Mouse (Mus musculus) heart, adult 18-20 months (tissue): Measurements from ENCODE around the gene Ky. TPM values are rescaled to one million over a fixed set of nuclear protein-coding genes. Genes with fewer than 3 reads are reported as not detected.

Experiments
- DNase-seq, 2 experiments: peaks; one replicate each; pipeline ENCODE4 v3.0.0; 2021 to 2022; ENCODE audit warnings: mixed read lengths in 1 of 2
- total RNA-seq, 2 experiments: library from RNA; stranded (reverse); gene quantifications; 2 replicates each; pipeline ENCODE4 v1.2.3; 2021

Gene Ky
- total RNA-seq, 2 experiments from 2014 or later, result 7.3 to 12.2 TPM

DNA sequence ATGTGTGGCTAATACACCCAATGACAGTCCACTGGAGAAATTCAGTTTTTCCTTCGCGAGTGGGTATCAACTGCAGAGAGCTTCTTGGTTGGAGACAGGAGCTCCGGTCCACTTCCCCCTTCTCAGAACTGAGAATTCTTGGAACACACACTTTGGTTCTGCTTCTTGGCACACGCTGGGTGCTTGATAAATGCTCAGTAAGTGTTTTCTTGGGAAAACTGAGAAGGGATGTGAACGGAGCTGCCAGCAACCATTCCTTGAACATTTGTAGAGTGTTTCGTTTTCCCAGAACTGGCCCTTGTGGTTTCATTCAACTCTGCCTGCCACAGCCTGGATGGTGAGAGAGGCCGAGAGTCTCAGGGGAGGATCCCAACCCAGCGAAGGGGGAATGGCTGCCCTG, 43.7 kb downstream of the Ky start:
- peak in 1 of 2 experiments; percentile 23 for DNase-seq

DNA sequence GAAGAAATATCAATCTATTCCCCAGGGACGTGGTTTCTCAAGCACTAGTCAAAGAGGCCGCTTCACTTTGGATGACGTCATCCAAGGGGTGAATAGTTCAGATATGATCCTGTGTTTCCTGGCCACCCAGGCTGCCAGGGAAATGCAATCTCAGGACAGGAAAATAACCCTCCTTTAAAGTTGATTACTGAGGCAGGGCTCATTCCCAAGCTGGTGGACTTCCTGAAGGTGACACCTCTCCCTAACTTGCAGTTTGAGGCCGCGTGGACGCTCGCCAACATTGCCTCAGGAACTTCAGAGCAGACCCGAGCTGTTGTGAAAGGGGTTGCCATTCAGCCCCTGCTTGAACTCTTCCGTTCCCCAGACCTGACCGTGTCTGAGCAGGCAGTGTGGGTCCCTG, 46.2 kb downstream of the Ky start:
- DNase-seq, result no peak

- DNase-seq, result no peak
These were observed 48.2 kb downstream of the Ky start for GRCm38 (mm10) chr9:102553781-102554180.

GRCm38 (mm10) chr9:102558463-102558862, 52.9 kb downstream of the Ky start:
- no peak for DNase-seq

DNA sequence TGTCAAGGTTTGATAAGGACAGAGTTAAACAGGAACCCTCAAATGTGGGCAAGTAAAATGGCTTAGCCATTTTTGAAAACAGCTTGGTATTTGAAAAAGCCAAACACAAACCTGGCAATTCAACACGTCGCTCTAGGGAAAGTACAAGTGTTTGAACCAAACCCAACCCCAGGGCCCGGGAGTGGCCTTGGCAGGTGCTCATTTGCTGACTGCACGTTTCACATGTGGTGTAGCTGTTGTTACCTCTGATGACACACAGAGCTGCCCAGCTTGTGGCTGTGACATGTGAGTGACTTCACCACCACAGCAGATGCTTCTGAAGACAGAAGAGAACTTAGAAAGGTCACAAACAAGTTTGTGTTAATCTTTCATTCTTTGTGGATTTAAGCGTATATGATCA, 67.3 kb downstream of the Ky start:
- DNase-seq, result no peak

GRCm38 (mm10) chr9:102577480-102577879, 71.9 kb downstream of the Ky start:
- peak; percentile 8 to 33 for DNase-seq

DNA sequence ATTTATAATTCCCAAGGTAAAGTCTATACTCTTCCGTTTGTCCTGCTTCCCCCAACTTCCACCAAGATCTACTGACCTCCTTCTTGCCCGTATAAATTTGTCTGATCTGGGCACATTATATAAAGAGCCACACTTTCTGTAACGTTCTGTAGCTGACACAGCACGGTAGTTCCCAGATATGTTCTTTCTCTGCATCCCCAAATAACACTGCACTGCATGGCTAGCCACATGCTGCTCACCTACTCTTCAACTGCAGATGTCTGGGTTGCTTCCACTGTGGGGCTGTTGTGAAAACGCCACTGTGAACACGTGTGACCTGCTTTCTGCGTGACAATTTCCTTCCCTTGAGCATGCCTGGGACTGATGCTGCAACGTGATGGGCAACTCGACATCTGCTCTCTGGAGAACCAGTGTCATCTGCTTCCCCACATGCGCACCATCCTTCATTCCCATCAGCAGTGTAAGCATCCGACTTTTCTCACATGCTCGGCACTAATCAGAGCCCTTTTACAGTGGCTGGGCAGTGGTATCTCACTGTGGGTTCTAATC, 76.4 kb downstream of the Ky start:
- DNase-seq, result no peak

DNA sequence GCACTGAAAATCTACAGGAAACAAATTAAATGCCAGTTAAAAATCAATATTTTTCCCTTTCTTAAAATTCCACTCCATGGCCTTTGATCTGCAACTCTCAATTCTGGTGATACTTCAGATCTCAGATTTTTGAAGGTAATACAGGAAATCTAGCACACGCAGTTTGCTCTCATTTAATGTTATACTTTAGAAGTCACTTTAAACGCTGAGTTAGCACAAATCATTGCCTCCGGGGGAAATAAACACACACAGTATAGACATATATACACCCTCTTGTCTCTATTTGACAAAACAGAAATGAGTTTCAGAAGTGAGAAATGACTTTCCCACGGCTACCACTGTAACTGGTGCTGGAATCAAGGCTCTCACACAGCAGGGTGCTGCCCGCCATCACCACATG, 81.8 kb downstream of the Ky start:
- DNase-seq, result no peak

DNA sequence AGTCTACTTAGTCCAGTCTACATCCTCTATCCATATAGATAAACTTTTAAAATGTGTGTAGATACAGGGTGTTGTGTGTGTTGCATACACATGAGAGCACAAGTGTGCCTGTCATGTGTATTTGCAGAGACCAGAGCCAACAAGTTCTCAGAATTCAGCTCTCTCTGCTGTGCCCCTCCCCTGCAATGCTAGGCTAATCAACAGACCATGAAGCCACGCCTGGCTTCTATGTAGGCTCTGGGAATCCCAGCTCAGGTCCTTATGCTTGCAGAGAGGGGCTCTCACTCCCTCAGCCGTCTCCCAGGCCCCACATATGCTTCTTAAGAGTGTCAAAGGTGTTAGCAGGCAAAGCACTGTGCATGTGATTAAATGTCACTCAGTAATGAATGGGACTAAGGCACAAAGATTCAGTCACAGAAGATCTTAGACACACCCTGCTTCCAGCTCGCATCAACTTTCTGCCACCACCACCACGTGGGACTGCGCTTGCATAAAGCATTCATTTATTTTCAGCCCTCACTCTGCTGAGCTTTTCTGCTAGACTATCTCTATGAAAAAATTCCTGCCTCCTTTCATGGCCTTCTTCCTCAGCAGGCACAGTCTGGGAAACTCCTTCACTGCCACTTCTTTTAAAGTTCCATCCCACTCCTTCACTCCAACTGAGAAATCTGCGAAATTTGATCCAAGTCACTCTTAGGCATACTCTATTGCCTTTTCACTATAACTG, 89.3 kb downstream of the Ky start:
- no peak for DNase-seq

Other genes with a start within 250 kb of the Ky start
- 10 to 100 TPM; 20.6 to 22.5 TPM for gene Ephb1, start 151.1 kb upstream of the Ky start, total RNA-seq
- gene Anapc13, start 120.5 kb downstream of the Ky start, total RNA-seq, result 100 to 1,000 TPM; 357 to 368 TPM
- gene Cep63, start 120.8 kb downstream of the Ky start, total RNA-seq, result 10 to 100 TPM; 52.5 to 59.4 TPM
- gene Amotl2, start 210.9 kb downstream of the Ky start, total RNA-seq, result 10 to 100 TPM; 57.4 to 60.8 TPM